Mouse (Mus musculus): ENCODE results near the gene Rnf38. TPM values are rescaled to one million over a fixed set of nuclear protein-coding genes. Genes with fewer than 3 reads are reported as not detected.

Rnf38 gene
- polyA plus RNA-seq, 1 experiment from 2014 or later = 36.6 TPM

DNA sequence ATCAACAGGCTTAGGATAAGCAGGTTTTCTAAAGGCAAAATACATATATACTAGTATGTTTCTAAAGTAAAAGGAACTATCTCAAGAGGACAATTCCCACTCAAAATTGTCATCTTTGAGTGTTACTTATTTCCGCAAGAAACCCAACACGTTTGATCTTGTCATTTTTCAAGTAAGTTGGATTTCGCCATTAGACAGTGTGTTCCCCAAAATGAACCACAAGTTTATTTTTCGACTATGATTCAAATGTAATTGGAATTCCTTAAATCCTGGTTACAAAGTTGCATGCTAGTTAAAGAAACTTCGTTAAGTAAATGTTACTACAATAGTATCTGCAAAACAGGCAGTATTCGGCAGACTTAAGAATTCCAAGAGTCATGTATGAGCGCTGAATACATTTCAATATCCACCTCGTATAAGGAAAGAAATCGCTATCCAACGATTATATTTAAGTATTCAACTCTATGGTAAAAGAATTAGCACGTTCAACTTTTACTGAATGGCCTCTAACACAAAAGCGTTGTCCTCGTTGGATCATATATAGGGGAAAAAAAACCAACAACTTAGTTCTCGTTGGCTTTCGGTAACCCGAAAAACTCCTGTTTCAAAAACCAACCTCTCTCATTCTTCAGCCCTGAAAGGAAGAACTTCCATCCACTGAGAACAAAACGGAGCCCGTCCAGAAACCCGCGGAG, 66.7 kb downstream of the Rnf38 start:
- no peaks in the 10 kb centered on the region for H3K9me3 ChIP-seq (ENCODE audit: control insufficient read depth, low read length)
- H3K27me3 ChIP-seq (ENCODE audit: control insufficient read depth, insufficient read depth, low read length) = no peaks in the 10 kb centered on the region
- H3K36me3 ChIP-seq (ENCODE audit: control insufficient read depth, insufficient read depth, low read length) = no peaks in the 10 kb centered on the region
- peak overlapping the region; percentile 74 for H3K4me3 ChIP-seq (ENCODE audit: low read depth, low read length)
- peak overlapping the region; percentile 66 for H3K4me2 ChIP-seq (ENCODE audit: low read depth, severe bottlenecking)
- ATAC-seq (ENCODE audit: insufficient number of reproducible peaks, low FRiP score, low TSS enrichment, low read depth) (no peak), DNase-seq (ENCODE audit: low spot score) (no peak)
- H3K9ac ChIP-seq (ENCODE audit: low read length) = peak overlapping the region; percentile 97
- peak overlapping the region; percentile 100 for H3K27ac ChIP-seq (replicated peaks; ENCODE audit: low read depth, low read length)
- H3K4me1 ChIP-seq (ENCODE audit: control insufficient read depth, insufficient read depth, low read length) = peaks cover 28% of the 10 kb centered on the region
- 5% methylated on average over 20 of the region's 20 CpGs for WGBS

DNA sequence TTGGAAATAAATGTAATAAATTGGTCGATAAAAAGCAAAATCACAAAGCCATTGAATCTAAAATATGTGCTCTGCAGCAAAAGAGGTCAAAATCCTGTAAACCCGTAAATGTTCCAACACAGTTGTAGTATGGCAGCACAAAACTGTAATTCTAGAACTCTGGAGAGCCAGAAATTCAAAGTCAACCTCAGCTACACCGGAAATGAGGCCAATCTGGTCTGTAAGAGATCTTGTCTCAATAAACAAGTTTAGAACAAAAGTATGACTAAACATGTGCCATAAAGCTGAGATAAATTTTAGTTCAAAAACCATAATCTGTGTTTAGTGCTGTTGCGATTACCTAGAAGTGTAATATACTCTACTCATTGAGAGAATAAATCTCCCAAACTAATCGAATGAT, 69.0 kb downstream of the Rnf38 start:
- Histone ChIP-seq H3K4me1 (ENCODE audit: control insufficient read depth, insufficient read depth, low read length) (peaks cover 34% of the 10 kb centered on the region), H3K36me3 (ENCODE audit: control insufficient read depth, insufficient read depth, low read length) (no peaks in the 10 kb centered on the region), H3K4me2 (ENCODE audit: low read depth, severe bottlenecking) (peak overlapping the region; percentile 66; the same call in 1 of the 2 replicates), H3K27ac (replicated peaks; ENCODE audit: low read depth, low read length) (no peak overlapping the region), H3K27me3 (ENCODE audit: control insufficient read depth, insufficient read depth, low read length) (no peaks in the 10 kb centered on the region), H3K4me3 (ENCODE audit: low read depth, low read length) (no peak overlapping the region), H3K9me3 (ENCODE audit: control insufficient read depth, low read length) (no peaks in the 10 kb centered on the region), H3K9ac (ENCODE audit: low read length) (no peak overlapping the region)
- no peak for DNase-seq (ENCODE audit: low spot score)
- no peak for ATAC-seq (ENCODE audit: insufficient number of reproducible peaks, low FRiP score, low TSS enrichment, low read depth)
- 73% methylated on average over 5 of the region's 5 CpGs for WGBS

DNA sequence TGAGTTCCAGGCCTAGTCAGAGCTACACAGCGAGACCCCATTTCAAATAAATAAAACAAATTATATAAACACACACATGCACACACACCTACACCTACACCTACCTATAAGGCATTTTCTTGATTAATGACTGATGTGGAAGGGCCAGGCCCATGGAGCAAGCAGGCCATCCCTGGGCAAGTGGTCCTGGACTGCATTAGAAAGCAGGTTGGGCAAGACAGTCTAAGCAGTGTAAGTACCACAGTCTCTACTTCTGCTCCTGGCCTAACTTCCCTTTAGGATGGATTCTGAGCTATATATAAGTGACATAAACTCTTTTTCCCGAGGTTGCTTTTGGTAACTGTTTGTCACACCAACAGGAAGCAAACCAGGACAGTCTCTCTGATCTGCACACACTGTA, 70.6 kb downstream of the Rnf38 start:
- no peak overlapping the region for H3K4me3 ChIP-seq (ENCODE audit: low read depth, low read length)
- H3K4me1 ChIP-seq (ENCODE audit: control insufficient read depth, insufficient read depth, low read length) = peaks cover 31% of the 10 kb centered on the region
- H3K9ac ChIP-seq (ENCODE audit: low read length) = no peak overlapping the region
- no peaks in the 10 kb centered on the region for H3K27me3 ChIP-seq (ENCODE audit: control insufficient read depth, insufficient read depth, low read length)
- H3K9me3 ChIP-seq (ENCODE audit: control insufficient read depth, low read length) = no peaks in the 10 kb centered on the region
- ATAC-seq (ENCODE audit: insufficient number of reproducible peaks, low FRiP score, low TSS enrichment, low read depth) = no peak
- no peak overlapping the region for H3K27ac ChIP-seq (replicated peaks; ENCODE audit: low read depth, low read length)
- no peaks in the 10 kb centered on the region for H3K36me3 ChIP-seq (ENCODE audit: control insufficient read depth, insufficient read depth, low read length)
- 71% methylated on average over 2 of the region's 2 CpGs for WGBS
- H3K4me2 ChIP-seq (ENCODE audit: low read depth, severe bottlenecking) = no peak overlapping the region
- DNase-seq (ENCODE audit: low spot score) = no peak

DNA sequence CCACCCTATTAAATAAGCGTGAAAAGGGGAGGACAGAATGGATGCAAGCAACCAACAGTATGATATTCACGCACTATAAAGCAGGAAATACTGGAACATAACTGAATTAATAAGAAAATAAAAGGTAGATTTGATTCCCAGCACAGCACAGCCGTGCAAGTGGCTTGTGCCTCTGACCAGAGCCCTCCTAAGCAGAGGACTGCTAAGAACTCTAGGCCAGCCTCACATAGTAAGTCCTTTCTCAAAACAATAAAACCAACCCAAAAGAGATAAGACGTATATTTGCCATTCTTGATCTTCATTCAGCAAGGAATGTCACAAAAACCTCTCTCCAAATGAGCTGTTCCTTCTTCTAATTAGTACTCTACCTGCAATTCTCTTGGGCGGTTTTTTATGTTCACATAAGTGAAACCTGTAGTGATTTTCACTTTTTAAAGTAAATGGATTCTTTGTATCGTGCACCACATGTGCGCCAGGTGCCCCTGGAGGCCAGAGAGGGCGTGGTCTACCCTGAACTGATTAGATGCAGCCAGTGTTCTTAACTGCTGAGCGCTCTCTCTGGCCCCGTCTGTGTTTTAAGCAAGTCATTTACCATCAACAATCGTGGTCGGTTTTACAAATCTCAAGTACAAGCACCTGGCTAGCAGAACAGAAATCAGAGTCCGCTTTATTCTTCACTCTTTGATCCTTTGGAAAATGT, 72.4 kb downstream of the Rnf38 start:
- H3K27ac ChIP-seq (replicated peaks; ENCODE audit: low read depth, low read length) = no peak overlapping the region
- H3K36me3 ChIP-seq (ENCODE audit: control insufficient read depth, insufficient read depth, low read length) = no peaks in the 10 kb centered on the region
- H3K4me1 ChIP-seq (ENCODE audit: control insufficient read depth, insufficient read depth, low read length) = peaks cover 31% of the 10 kb centered on the region
- WGBS = 42% methylated on average over 13 of the region's 13 CpGs
- peak; percentile 56 for DNase-seq (ENCODE audit: low spot score)
- H3K9me3 ChIP-seq (ENCODE audit: control insufficient read depth, low read length) = no peaks in the 10 kb centered on the region
- no peak overlapping the region for H3K9ac ChIP-seq (ENCODE audit: low read length)
- H3K27me3 ChIP-seq (ENCODE audit: control insufficient read depth, insufficient read depth, low read length) = no peaks in the 10 kb centered on the region
- no peak overlapping the region for H3K4me3 ChIP-seq (ENCODE audit: low read depth, low read length)
- no peak for ATAC-seq (ENCODE audit: insufficient number of reproducible peaks, low FRiP score, low TSS enrichment, low read depth)
- H3K4me2 ChIP-seq (ENCODE audit: low read depth, severe bottlenecking) = no peak overlapping the region

DNA sequence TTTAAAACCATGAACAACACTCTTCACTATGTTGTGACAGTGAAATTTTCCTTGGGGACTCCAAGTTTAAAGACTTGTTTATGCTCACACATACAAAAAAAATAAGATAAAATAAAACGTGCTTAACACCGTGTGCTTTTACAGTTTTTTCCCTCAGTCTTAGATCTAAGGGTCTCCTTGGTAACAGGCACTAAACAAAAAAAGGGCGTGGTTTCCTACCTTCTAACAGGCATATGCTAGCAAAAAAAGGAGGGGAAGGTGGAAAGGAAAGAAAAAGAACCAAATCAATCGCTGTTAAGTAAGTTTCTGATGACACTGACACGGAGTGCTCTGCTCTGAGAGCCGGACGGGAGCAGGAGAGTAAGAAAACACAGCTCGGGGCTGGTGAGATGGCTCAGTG, 73.8 kb downstream of the Rnf38 start:
- Histone ChIP-seq H3K27me3 (ENCODE audit: control insufficient read depth, insufficient read depth, low read length) (no peaks in the 10 kb centered on the region), H3K9ac (ENCODE audit: low read length) (no peak overlapping the region), H3K9me3 (ENCODE audit: control insufficient read depth, low read length) (no peaks in the 10 kb centered on the region), H3K36me3 (ENCODE audit: control insufficient read depth, insufficient read depth, low read length) (no peaks in the 10 kb centered on the region; the same call in 1 of the 2 replicates), H3K4me2 (ENCODE audit: low read depth, severe bottlenecking) (no peak overlapping the region), H3K4me3 (ENCODE audit: low read depth, low read length) (no peak overlapping the region), H3K27ac (replicated peaks; ENCODE audit: low read depth, low read length) (no peak overlapping the region), H3K4me1 (ENCODE audit: control insufficient read depth, insufficient read depth, low read length) (peaks cover 26% of the 10 kb centered on the region)
- 81% methylated on average over 8 of the region's 8 CpGs for WGBS
- ATAC-seq (ENCODE audit: insufficient number of reproducible peaks, low FRiP score, low TSS enrichment, low read depth) (no peak), DNase-seq (ENCODE audit: low spot score) (no peak)

DNA sequence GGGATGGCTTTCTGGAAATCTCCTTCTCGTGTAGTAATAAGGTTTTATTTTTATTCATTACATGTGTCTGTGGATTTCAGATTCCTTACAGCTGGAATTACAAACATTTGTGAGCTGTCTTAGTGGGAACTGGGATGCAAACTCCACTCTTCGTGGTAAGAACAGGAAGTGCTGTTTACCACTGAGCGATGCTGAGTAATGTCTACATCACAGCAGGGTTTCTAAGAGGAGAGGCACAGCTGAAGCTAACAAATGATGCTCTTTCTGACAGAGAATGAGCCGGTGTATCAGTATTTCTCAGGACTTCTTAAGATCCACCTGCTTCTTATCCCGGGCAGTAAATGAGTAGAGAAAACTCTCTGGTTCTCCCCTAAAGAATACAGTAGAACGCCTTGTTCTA, 77.1 kb downstream of the Rnf38 start:
- Histone ChIP-seq H3K9me3 (ENCODE audit: control insufficient read depth, low read length) (no peaks in the 10 kb centered on the region), H3K4me1 (ENCODE audit: control insufficient read depth, insufficient read depth, low read length) (peaks cover 3% of the 10 kb centered on the region; the same call in 1 of the 2 replicates), H3K4me3 (ENCODE audit: low read depth, low read length) (no peak overlapping the region), H3K9ac (ENCODE audit: low read length) (no peak overlapping the region), H3K4me2 (ENCODE audit: low read depth, severe bottlenecking) (no peak overlapping the region), H3K36me3 (ENCODE audit: control insufficient read depth, insufficient read depth, low read length) (no peaks in the 10 kb centered on the region; the same call in 1 of the 2 replicates), H3K27me3 (ENCODE audit: control insufficient read depth, insufficient read depth, low read length) (no peaks in the 10 kb centered on the region), H3K27ac (replicated peaks; ENCODE audit: low read depth, low read length) (no peak overlapping the region)
- DNase-seq (ENCODE audit: low spot score) = no peak
- no peak for ATAC-seq (ENCODE audit: insufficient number of reproducible peaks, low FRiP score, low TSS enrichment, low read depth)
- 86% methylated on average over 6 of the region's 6 CpGs for WGBS

DNA sequence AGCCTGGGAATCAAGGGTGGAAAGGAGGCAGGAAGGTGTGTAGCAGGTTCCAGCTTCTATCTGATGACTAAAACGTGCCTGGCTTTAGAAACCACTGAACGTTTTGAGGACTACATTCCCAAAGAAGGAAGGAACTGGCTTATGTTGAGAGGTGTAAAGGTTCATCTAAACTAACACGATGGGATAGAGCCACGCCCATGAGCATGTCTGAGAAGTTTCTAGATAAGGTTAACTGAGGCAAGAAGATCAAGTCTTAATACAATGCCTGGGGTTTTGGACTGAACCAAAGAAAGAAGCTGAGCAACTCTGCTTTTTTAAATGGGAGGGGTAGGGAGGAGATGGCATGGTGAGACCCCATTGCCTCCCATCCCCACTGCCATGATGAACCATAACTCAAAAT, 78.7 kb downstream of the Rnf38 start:
- Histone ChIP-seq H3K27ac (replicated peaks; ENCODE audit: low read depth, low read length) (no peak overlapping the region), H3K4me2 (ENCODE audit: low read depth, severe bottlenecking) (no peak overlapping the region), H3K9me3 (ENCODE audit: control insufficient read depth, low read length) (no peaks in the 10 kb centered on the region), H3K36me3 (ENCODE audit: control insufficient read depth, insufficient read depth, low read length) (no peaks in the 10 kb centered on the region; the same call in 1 of the 2 replicates), H3K4me3 (ENCODE audit: low read depth, low read length) (no peak overlapping the region), H3K27me3 (ENCODE audit: control insufficient read depth, insufficient read depth, low read length) (no peaks in the 10 kb centered on the region), H3K4me1 (ENCODE audit: control insufficient read depth, insufficient read depth, low read length) (no peaks in the 10 kb centered on the region), H3K9ac (ENCODE audit: low read length) (no peak overlapping the region)
- DNase-seq (ENCODE audit: low spot score) (no peak), ATAC-seq (ENCODE audit: insufficient number of reproducible peaks, low FRiP score, low TSS enrichment, low read depth) (no peak)
- 91% methylated on average over 4 of the region's 4 CpGs for WGBS

DNA sequence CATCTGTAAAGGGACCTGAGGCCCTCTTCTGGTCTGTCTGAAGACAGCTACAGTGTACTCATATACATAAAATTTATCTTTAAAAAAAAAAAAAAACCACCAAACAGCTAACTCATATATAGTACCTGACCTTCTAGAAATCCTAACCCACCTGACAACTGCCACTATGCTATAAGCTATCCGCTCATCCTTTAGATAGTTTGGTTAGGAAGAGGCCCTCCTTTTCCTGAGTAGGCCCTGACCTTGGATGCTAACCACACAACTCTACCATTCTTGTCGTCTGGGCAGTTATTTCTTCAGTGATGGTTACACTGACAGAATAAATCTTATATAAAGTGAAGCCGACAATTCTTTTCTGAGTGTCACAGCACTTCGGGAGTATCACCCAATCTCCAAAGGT, 80.7 kb downstream of the Rnf38 start:
- ATAC-seq (ENCODE audit: insufficient number of reproducible peaks, low FRiP score, low TSS enrichment, low read depth) = no peak
- Histone ChIP-seq H3K36me3 (ENCODE audit: control insufficient read depth, insufficient read depth, low read length) (peaks cover 3% of the 10 kb centered on the region; the same call in 1 of the 2 replicates), H3K27ac (replicated peaks; ENCODE audit: low read depth, low read length) (no peak overlapping the region), H3K4me2 (ENCODE audit: low read depth, severe bottlenecking) (no peak overlapping the region), H3K9ac (ENCODE audit: low read length) (no peak overlapping the region), H3K4me3 (ENCODE audit: low read depth, low read length) (no peak overlapping the region), H3K4me1 (ENCODE audit: control insufficient read depth, insufficient read depth, low read length) (no peaks in the 10 kb centered on the region), H3K27me3 (ENCODE audit: control insufficient read depth, insufficient read depth, low read length) (no peaks in the 10 kb centered on the region), H3K9me3 (ENCODE audit: control insufficient read depth, low read length) (no peaks in the 10 kb centered on the region)
- 91% methylated on average over 4 of the region's 4 CpGs for WGBS
- DNase-seq (ENCODE audit: low spot score) = no peak
